Mouse (Mus musculus) midbrain, embryonic 14.5 days (tissue): ENCODE data around the gene Ccdc153. TPM values are rescaled to one million over a fixed set of nuclear protein-coding genes. Genes with fewer than 3 reads are reported as not detected.

ENCODE experiments used
- ATAC-seq: fragments of 200-750 bp; cut with Nextera tagmentation; 2 replicates; pipeline ENCODE4 v1.8.0; 2017; ENCODE audit warnings: moderate number of reproducible peaks, moderate library complexity; ENCODE audit not compliant: low FRiP score, low TSS enrichment
- DNase-seq: peaks from one replicate; pipeline ENCODE4 v3.0.0-alpha.2; 2015
- H3K27ac ChIP-seq: fragments of 300-500 bp; sonication (generic); replicated peaks from 2 replicates; pipeline ENCODE4 v1.5.1; 2014; ENCODE audit warnings: mild to moderate bottlenecking, low read depth, low read length, moderate library complexity
- H3K27me3 ChIP-seq: fragments of 300-500 bp; sonication (generic); 2 replicates; pipeline ENCODE4 v1.6.1; 2014; ENCODE audit warnings: low read length, control low read depth, mixed read lengths; ENCODE audit not compliant: control insufficient read depth, insufficient read depth
- H3K36me3 ChIP-seq: fragments of 300-500 bp; sonication (generic); 2 replicates; pipeline ENCODE4 v1.6.1; 2014; ENCODE audit warnings: low read length, control low read depth; ENCODE audit not compliant: control insufficient read depth, insufficient read depth
- H3K4me1 ChIP-seq: fragments of 300-500 bp; sonication (generic); 2 replicates; pipeline ENCODE4 v1.6.1; 2014; ENCODE audit warnings: mild to moderate bottlenecking, antibody characterized with exemption, low read length, control low read depth; ENCODE audit not compliant: control insufficient read depth, insufficient read depth
- H3K4me2 ChIP-seq: fragments of 300-500 bp; sonication (generic); 2 replicates; pipeline ENCODE4 v1.6.1; 2014; ENCODE audit warnings: mild to moderate bottlenecking, low read length, moderate library complexity
- H3K4me3 ChIP-seq: fragments of 300-500 bp; sonication (generic); replicated peaks from 2 replicates; pipeline ENCODE4 v1.5.1; 2014; ENCODE audit warnings: low read depth, low read length
- H3K9ac ChIP-seq: fragments of 300-500 bp; sonication (generic); replicated peaks from 2 replicates; pipeline ENCODE4 v1.6.1; 2014; ENCODE audit warnings: mild to moderate bottlenecking, low read length, moderate library complexity
- H3K9me3 ChIP-seq: fragments of 300-500 bp; sonication (generic); 2 replicates; pipeline ENCODE4 v1.6.1; 2016; ENCODE audit warnings: low read length, control low read depth, mixed read lengths; ENCODE audit not compliant: control insufficient read depth
- WGBS: fragments of 180-500 bp; shearing (Covaris S2); extraction: QIAGEN DNeasy Blood & Tissue Kit; methylation state at CpG from one replicate; pipeline ENCODE4 v1.1.7; 2014; 5-methylcytosine and 5-hydroxymethylcytosine counted together
- polyA plus RNA-seq: library from polyadenylated mRNA; unstranded; fragments of >200 nt; fragmentation: Nextera tagmentation; extraction: Ambion mirVana; gene quantifications from 2 replicates; pipeline ENCODE4 v1.2.1, GENCODE M21; 2014

The Ccdc153 gene
- polyA plus RNA-seq = not detected in 2 replicates

DNA sequence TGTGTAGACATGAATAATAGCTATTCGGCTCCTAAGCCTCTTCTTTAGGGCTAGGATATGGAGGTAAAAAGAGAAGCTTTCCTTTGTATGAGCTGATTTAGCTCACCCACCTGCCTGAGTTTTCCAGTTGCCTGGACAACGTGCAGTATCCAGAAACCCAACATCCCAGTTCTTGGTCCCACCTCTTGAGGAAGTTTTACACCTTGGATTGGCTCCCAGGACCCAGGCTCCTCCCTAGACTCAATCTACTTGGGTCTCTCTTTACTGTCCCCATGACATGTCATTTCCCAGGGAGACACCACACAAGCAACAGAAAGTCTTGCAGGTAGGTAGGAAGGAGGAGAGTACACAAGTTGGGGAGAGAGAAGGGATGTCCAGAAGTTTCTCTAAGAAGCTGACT is at the start of gene Ccdc153:
Gene Ccdc153, plus strand, starts transcription at position 278 of the 400 bp plus-strand sequence.
- H3K4me1 ChIP-seq = no peaks in the 10 kb centered on the region
- WGBS = 53% methylated on average over 2 of the region's 2 CpGs
- H3K4me3 ChIP-seq = no peak within 1 kb of the TSS
- no peak within 1 kb of the TSS for H3K27ac ChIP-seq
- no peak for DNase-seq
- no peak within 1 kb of the TSS for H3K4me2 ChIP-seq
- H3K36me3 ChIP-seq = no peaks in the 10 kb centered on the region
- H3K9me3 ChIP-seq = no peaks in the 10 kb centered on the region
- ATAC-seq = no peak
- H3K9ac ChIP-seq = no peak within 1 kb of the TSS
- H3K27me3 ChIP-seq = no peaks in the 10 kb centered on the region

DNA sequence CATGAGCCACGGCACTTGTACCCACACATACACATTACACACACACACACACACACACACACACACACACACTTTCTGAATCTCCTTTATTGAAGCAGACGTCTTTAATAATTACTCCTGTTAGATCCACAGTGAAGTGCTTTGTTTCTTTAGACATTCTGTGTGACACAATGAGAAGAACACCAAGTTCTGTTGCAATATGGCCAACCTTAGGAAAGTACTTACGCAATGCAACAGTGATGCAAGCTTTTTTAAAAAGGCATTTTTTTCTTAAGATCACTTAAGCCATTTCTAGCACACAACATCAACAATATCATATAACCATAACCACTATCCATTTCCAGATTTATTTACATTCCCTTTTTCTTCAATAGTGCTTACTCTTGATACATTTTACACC is 49.3 kb upstream of the Ccdc153 start:
- H3K4me3 ChIP-seq = no peak overlapping the region
- WGBS = 79% methylated on average over 3 of the region's 3 CpGs
- no peaks in the 10 kb centered on the region for H3K9me3 ChIP-seq
- no peaks in the 10 kb centered on the region for H3K4me1 ChIP-seq
- no peak overlapping the region for H3K9ac ChIP-seq
- DNase-seq (no peak), ATAC-seq (no peak)
- no peak overlapping the region for H3K27ac ChIP-seq
- no peaks in the 10 kb centered on the region for H3K27me3 ChIP-seq
- H3K36me3 ChIP-seq = no peaks in the 10 kb centered on the region
- no peak overlapping the region for H3K4me2 ChIP-seq

DNA sequence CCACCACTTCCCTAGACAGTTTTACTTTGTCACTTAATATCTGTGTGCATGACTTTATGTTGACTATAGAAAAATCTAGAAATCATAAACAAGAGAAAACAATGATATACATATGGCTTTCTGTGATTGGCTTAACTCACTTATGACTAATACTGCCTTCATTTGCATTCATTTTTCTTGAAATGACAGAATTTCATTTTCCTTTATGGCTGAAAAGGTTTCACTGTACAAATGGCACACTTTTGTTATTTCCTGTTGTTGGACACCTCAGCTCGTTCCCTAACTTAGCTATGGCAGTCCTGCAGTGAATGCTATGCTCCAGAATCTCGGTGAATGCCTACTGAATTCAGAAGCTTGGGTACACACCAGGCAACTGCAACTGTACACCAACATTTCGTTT is 48.2 kb upstream of the Ccdc153 start:
- WGBS = 95% methylated on average over 3 of the region's 3 CpGs
- H3K36me3 ChIP-seq = peaks cover 1% of the 10 kb centered on the region; the same call in 1 of the 2 replicates
- no peaks in the 10 kb centered on the region for H3K4me1 ChIP-seq

DNA sequence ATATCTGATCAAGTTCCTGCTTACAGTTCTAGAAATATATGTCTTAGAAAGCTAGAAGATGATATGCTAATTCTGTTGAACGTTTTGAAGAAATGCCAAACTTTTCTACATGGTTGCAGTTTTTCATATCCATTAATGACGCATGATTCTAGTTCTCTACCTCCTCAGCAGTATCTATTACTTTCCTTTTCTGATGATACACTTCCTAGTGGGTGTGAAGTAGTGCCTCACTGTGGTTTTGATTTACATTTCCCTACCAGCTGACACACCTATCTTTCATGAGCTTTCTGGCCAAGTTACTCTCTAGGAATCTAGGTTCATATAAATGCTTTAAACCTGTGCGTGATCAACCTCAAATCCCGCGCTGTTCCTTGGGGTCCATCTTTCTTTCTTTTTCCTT is 47.7 kb upstream of the Ccdc153 start:
- 95% methylated on average over 5 of the region's 5 CpGs for WGBS
- H3K27me3 ChIP-seq = no peaks in the 10 kb centered on the region
- no peaks in the 10 kb centered on the region for H3K9me3 ChIP-seq
- DNase-seq (no peak), ATAC-seq (no peak)
- H3K27ac ChIP-seq = no peak overlapping the region
- no peak overlapping the region for H3K9ac ChIP-seq
- no peak overlapping the region for H3K4me3 ChIP-seq
- H3K36me3 ChIP-seq = peaks cover 6% of the 10 kb centered on the region
- no peak overlapping the region for H3K4me2 ChIP-seq
- H3K4me1 ChIP-seq = no peaks in the 10 kb centered on the region

More for the DNA sequence above, 48.2 kb upstream of the Ccdc153 start:
- Histone ChIP-seq H3K9ac (no peak overlapping the region), H3K27ac (no peak overlapping the region), H3K4me2 (no peak overlapping the region), H3K9me3 (no peaks in the 10 kb centered on the region), H3K27me3 (no peaks in the 10 kb centered on the region), H3K4me3 (no peak overlapping the region)
- DNase-seq (no peak), ATAC-seq (no peak)

DNA sequence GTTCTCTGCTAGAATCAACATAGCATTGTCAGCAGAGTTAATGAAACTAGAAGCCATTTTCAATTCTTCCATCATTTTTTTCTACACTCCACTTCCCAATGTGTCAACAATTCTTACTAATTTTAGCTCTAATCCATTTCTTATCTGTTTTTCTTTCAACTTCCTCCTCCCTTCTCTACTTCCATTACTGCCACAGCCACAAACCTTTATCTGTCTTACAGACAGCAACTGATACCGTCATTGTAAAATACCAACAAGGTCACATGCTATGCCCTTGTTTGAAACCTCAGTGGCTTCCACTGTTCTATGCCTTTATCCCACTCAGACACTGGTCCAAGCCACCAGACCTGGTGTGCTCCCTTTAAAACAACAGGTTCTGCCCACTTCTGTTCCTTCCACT is 46.5 kb upstream of the Ccdc153 start:
- Histone ChIP-seq H3K4me1 (no peaks in the 10 kb centered on the region), H3K27me3 (no peaks in the 10 kb centered on the region), H3K27ac (no peak overlapping the region), H3K36me3 (peaks cover 15% of the 10 kb centered on the region), H3K4me2 (no peak overlapping the region), H3K9ac (no peak overlapping the region), H3K4me3 (no peak overlapping the region), H3K9me3 (no peaks in the 10 kb centered on the region)
- ATAC-seq (no peak), DNase-seq (no peak)
- 92% methylated on average over 1 of the region's 1 CpGs for WGBS

DNA sequence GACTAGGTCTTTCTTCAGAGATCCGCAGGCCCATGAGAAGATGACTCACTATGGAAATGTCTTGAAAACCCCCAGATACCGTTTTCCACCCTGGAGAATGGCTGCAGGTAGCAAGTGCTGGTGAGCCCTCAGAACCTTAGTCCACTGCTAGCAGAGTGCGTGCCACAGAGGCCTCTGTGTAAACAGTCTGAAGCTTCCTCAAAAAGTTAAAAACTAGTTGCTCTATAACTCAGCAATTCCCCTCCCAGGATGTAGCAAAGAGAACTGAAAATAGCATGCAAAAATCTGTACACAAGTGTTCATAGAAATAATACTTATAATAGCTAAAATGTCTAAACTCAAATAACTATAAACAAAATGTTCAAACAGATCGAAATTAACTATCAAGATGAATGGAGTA is 44.1 kb upstream of the Ccdc153 start:
- Histone ChIP-seq H3K9ac (no peak overlapping the region), H3K4me2 (no peak overlapping the region), H3K27me3 (no peaks in the 10 kb centered on the region), H3K9me3 (no peaks in the 10 kb centered on the region), H3K4me3 (no peak overlapping the region), H3K4me1 (no peaks in the 10 kb centered on the region), H3K27ac (no peak overlapping the region), H3K36me3 (peaks cover 30% of the 10 kb centered on the region)
- no peak for DNase-seq
- WGBS = 96% methylated on average over 4 of the region's 4 CpGs
- no peak for ATAC-seq

DNA sequence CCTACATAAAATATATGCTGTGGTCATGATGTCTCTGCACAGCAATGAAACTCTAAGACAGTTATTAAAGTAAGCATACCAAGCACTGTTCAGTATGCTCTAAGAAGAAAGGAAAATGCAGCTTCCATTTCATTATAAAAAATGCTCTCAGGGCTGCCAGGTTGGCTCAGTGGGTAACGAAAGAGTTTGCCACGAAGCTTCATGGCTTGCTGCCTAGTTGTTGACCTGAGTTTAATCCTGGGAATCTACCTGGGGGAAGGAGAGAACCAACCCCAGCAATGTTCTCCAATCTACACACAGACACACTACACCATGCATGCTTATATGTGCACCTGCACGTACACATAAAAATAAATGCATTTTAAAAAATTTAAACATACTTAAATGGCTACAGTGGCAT is 41.3 kb upstream of the Ccdc153 start:
- Histone ChIP-seq H3K9me3 (no peaks in the 10 kb centered on the region), H3K4me3 (no peak overlapping the region), H3K4me1 (no peaks in the 10 kb centered on the region), H3K9ac (no peak overlapping the region), H3K36me3 (peaks cover 30% of the 10 kb centered on the region), H3K27ac (no peak overlapping the region), H3K27me3 (no peaks in the 10 kb centered on the region), H3K4me2 (no peak overlapping the region)
- WGBS = 94% methylated on average over 3 of the region's 3 CpGs
- ATAC-seq (no peak), DNase-seq (no peak)

DNA sequence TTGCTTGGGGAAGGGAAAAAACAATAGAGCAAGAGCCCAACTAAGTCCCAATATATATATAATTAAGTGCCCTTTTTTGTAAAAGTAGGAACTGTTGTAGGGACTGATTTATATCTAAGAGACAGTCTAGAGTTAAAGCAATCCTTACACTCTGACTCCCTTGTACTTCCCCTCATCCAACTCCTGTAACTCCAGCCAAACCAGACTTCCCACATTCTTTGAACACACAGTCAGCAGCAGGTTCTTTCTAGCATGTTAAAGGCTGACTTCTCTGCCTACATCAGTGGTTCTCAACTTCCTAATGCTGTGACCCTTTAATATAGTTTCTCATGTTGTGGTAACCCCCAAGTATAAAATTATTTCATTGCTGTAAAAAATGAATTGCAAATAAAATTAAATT is 40.9 kb upstream of the Ccdc153 start:
- DNase-seq (no peak), ATAC-seq (no peak)
- Histone ChIP-seq H3K4me2 (no peak overlapping the region), H3K4me1 (no peaks in the 10 kb centered on the region), H3K36me3 (peaks cover 30% of the 10 kb centered on the region), H3K9me3 (no peaks in the 10 kb centered on the region), H3K4me3 (no peak overlapping the region), H3K9ac (no peak overlapping the region), H3K27ac (no peak overlapping the region), H3K27me3 (no peaks in the 10 kb centered on the region)

DNA sequence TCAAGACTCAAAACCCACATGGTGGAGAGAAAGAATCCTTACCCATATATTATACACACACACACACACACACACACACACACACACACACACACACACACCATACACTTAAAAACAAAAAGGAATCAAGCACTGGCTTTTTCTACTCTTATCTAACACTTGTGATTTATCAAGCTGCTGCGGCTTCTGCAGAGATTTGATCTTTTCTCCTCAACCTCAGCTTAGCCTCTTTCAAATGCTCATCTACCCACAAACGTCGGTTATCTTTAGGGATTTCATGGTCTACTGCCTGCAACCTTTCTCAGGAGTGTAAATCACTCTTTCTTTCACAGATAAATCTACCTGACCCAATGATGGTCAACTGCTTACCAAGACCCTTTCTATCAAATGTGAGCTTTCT is 40.0 kb upstream of the Ccdc153 start:
- no peak for ATAC-seq
- H3K27me3 ChIP-seq = no peaks in the 10 kb centered on the region
- H3K9ac ChIP-seq = no peak overlapping the region
- H3K4me1 ChIP-seq = no peaks in the 10 kb centered on the region
- H3K27ac ChIP-seq = no peak overlapping the region
- H3K4me2 ChIP-seq = no peak overlapping the region
- H3K4me3 ChIP-seq = no peak overlapping the region
- 60% methylated on average over 3 of the region's 3 CpGs for WGBS
- H3K36me3 ChIP-seq = peaks cover 30% of the 10 kb centered on the region
- no peak for DNase-seq
- H3K9me3 ChIP-seq = no peaks in the 10 kb centered on the region
